Mouse (Mus musculus): Measurements from ENCODE around the gene Zbtb16. TPM values are rescaled to one million over a fixed set of nuclear protein-coding genes. Genes with fewer than 3 reads are reported as not detected.

Zbtb16 gene
- total RNA-seq, 2 experiments from 2014 or later, result 132 to 167 TPM

DNA sequence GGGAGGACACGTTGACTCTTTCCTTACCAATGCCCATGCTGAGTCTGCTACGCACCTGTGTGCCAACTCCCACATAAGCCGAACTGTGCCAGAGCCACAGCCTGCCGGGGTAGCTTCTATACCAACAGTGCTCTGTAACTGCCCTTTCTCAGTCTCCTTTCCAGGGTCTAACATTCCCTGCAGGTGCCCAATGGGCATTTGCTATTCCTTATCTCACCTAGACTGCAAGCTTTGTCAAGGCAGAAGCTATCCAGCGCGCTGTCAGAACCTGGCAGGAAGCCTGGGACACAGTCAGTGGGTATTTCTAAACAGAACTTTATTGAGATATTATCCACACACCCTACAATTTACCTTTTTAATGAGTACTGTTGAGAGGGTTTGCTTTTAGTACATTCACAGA lies 82.1 kb downstream of the Zbtb16 start:
- intact Hi-C loops (cut with DNase I), result no loop called here
- DNase-seq (ENCODE audit: low spot score), result no peak

DNA sequence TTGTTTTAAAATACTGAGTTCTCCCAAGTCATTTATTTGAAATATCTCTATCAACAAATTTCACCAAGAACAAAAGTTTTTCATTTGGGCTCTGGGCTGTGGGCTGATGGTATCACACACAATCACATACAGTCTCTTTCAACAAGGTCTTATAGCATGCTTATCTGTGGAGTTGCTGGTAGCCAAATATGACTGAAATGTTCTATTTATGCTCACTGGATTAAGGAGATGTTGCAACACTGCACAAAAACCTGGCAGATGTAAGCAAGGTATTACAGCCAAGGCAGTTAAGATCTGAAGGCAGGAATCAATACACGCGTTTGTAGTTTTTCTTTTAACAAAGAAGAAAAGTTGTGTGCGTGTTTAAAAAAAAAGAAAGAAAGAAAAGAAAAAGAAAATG lies 84.1 kb downstream of the Zbtb16 start:
- DNase-seq (ENCODE audit: low spot score), result no peak
- intact Hi-C loops (cut with DNase I), result no loop called here

DNA sequence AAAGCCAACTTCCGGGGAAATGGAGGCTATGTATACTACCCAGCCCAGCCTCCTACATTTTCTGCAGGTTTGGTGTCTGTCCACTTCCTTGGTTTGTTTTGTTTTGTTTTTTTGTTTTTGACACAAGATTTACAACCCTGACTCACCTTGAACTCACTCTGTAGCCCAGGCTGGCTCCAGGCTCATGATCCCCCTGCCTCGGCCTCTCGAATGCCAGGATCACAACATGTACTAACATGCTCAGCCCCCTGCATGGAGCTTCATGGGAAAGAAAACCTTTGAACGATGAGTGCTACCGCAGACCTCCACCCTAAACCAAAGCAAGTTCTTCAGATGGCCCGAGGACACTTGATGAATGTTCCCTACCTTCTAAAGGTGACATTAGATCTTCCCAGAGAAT lies 86.4 kb downstream of the Zbtb16 start:
- intact Hi-C loops (cut with DNase I), result no loop called here

DNA sequence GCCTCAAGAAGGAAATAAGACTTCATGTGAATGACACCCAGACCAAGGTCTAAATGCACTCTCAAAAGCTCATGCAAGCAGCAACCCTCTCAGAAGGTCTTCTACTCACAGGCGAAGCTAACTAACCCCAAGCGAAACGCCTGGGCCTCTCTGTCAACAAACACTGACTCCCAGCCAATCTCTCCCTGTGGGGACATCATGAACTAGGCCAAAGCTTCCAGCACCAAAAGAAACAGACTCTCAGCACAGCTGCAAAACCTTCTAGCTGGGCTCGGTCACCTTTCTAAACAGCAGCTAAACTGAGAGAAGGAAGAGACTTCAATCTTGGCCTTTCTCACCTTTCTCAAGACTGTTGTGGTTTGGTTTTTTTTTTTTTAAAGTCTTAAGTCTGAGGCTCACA lies 86.9 kb downstream of the Zbtb16 start:
- DNase-seq (ENCODE audit: low spot score), result no peak
- intact Hi-C loops (cut with DNase I), result no loop called here

More for the DNA sequence above, 86.4 kb downstream of the Zbtb16 start:
- no peak for DNase-seq (ENCODE audit: low spot score)

DNA sequence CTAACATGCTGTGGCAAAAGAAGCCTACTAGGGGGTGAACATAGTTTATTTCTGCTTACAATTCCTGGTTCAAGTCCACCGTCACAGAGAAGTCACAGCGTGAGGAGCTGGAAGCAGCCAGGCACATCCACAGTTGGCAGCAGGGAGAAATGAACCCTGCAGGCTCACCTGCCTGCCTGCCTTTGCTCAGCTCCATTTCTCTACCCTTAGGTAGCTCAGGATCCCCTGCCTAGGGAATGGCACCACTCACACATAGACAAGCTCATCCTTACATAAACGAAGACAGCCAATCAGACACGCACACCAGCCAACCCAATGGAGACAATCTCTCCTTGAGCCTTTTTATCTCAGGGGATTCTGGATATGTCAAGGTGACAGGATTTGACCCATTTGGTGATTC lies 87.3 kb downstream of the Zbtb16 start:
- intact Hi-C loops (cut with DNase I), result no loop called here
- DNase-seq (ENCODE audit: low spot score), result no peak

DNA sequence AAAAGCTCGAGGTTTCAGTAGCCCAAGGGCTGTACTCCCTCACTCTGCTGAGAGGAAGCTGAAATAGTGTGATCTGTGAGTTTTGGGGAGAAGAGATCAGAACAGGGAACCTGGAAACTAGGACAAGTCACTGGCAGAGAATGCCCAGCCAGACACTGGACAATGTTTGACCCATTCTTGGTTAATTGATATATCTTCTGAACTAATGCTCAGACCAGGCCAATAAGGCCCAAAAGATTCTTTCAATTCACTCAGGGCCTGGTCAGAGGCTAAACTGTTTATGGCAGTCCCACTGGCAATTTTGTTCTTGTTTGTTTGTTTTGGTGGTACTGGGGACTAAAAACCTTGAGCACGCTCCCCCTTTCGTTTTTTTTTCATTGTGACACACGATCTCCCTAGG lies 87.8 kb downstream of the Zbtb16 start:
- intact Hi-C loops (cut with DNase I), result no loop called here
- DNase-seq (ENCODE audit: low spot score), result no peak

DNA sequence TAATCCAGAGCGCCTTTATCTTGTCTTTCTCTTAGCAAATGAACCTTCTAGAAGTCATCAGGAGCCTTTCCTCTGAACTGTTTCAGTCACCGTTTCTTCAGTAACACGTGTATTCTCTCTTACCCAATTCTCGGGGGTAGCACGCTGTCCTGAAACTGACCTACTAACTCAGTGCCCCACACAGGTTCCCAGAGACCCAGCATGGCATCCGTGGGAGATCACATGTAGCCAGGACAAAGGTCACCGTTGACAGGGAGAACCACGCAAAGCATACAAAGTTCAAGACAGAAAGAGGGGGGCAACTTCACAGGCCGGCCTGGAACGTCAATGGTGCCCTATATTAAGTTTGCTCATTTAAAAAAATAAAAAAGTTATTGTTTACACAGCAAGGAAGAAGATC lies 89.5 kb downstream of the Zbtb16 start:
- intact Hi-C loops (cut with DNase I), result no loop called here
- no peak for DNase-seq (ENCODE audit: low spot score)

DNA sequence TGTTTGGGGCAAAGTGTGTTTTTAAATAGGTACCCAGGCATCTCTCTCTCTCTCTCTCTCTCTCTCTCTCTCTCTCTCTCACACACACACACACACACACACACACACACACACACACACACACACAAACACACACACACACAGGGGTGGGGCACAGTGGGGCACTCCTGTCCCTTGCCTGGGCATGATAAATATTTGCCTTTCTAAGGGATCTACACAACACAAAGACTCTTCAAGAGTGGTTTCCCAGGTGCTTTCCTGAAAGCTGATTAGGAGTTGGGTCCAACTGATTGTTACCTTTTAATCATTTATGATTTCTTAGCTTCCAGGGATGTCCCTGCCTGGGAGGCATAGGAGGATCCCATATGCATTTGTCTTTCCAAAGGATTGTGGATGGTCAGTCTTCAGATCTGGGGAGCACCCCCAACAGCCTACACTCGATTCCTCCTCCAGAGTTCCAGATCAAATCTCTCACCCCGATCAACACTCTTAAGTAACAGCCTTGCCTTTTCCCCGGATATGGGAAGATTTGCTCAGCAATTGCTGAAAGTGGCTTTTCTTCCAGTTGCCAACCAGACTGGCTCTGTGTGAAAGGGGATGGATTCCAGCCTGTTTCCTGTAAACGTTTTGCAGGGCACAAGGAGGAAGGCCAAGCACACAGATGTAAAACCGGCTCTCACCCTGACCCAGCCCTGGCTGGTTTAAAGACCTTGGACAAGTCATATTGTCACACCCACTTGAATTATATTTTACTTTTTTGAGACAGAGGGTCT lies 90.5 kb downstream of the Zbtb16 start:
- intact Hi-C loops (cut with DNase I), result no loop called here
- no peak for DNase-seq (ENCODE audit: low spot score)

DNA sequence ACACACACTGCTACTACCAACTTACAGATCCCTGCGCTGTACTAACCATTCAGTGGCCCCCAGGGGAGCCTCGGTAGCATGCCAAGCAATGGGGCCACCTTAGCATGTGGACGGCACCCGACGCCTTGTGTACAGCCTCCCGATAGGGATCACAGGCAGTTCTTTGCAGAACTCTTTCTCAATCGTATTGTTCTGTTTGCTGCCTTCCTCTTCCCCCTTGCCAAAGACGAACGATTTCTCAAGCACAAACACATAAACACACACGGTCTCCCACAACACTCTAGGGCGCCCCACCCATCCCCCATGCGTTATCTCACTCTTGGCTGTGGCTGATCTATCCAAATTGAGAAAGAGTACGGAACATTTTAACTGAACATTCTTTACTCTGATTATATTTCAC lies 91.1 kb downstream of the Zbtb16 start:
- intact Hi-C loops (cut with DNase I), result no loop called here
- DNase-seq (ENCODE audit: low spot score), result peak; percentile 86

DNA sequence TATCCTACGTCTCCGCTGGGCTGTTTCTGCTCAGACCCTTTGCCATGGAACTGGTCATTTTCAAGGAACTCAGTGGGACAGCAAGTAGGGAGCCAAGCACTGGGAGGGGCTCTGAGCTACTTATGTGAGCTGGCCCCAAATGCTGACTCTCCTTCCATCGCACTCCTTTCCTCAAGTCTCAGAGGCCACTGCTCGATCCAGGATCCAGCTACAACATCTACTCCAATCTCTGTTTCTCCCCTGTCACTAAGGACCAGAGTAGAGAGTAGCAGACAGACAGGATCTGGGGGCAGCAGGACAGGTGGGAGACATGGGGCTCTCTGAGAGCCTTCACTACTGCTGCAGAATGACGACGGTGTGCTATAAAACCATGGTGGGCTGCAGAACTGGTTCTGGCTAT lies 91.6 kb downstream of the Zbtb16 start:
- intact Hi-C loops (cut with DNase I), result no loop called here
- no peak for DNase-seq (ENCODE audit: low spot score)

DNA sequence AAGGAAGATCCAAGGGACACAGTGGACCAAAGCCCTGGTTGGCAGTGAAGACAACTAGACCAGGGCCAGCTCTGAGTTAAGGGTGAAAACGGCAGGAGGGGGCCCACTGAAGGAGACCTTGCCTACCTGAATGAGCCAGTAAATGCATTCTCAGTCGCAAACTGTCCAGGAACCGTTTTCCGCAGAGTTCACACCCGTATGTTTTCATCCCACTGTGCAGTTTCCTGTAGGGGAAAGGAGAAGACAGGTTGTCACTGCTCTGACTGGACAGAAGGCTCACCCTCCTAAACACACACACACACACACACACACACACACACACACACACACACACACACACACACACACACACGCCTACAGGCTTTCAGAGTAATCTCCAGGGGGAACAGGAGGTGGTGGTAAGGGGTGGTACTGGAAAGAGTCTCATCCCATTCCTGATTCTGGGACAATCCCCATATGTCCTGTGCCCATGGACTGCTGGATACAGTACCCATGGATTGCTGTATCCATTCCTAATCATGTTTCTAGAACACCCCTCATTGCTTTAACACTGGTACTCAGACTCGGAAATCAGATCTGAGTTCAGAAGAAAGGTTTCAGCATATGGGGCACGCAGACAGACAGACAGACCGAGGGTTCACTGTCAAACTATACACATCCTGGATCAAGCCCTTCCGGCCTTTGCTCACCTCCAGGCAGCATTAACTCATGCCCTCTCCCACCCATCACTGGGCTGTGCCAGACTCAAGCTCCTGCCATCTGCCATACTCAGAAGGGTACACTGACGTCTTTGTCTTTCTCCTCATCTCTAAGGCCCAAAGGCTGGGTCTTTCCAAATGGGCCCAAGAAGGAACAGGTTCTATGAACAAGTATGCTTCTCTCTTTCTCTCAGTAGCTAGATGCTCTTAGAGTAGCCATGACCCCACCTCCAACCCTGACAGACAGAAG lies 92.4 kb downstream of the Zbtb16 start:
- intact Hi-C loops (cut with DNase I), result no loop called here
- DNase-seq (ENCODE audit: low spot score), result no peak

DNA sequence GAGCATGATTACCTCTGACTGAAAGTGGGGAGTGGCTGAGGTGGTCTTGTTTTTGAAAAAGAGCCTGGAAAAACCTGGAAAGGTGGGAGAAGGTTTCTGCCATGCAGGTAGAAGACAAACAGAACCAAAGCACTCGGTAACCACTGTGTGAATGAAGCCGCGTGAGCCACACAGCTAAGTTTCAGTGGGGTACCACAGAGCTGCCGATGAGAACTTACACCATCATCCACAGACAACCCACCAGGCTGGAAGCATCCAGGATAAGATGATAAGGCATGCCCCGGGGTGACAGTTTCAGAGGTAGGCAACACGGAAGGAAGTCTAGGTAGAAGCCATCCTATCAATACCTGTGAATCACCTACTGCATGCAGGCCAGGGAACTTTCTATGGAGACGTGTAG lies 93.9 kb downstream of the Zbtb16 start:
- intact Hi-C loops (cut with DNase I), result no loop called here

DNA sequence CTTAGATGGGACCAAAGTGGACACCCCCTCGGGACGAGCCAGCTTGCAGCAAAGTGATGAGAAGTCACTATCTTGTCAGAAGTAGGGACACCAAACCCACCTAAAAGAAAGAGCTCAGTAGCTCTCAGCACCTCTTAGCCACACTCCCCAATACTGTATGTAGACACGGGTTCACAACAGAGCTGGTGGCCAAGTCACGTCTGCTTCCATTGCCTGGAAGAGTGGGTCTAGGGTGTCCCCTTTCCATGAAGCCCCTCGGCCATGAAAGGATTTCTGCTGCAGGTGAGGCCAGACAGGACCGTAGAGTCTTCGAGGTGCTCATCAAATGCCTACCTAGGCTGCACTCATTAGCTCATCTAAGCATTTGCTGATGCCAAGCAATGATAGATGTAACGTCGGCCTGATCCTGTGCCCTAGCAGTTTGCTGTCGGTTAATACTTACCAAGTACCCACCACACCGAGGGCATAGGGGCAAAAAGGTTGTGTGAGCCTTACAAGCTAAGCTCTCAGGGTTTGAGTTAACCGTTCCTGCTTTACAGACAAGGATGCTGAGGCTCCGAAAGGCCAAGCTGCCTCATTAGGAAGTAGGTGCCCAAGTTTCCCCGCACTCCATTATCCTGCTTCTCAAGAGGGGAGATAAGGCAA lies 94.5 kb downstream of the Zbtb16 start:
- intact Hi-C loops (cut with DNase I), result no loop called here
- no peak for DNase-seq (ENCODE audit: low spot score)

More for the DNA sequence above, 93.9 kb downstream of the Zbtb16 start:
- DNase-seq (ENCODE audit: low spot score), result no peak

DNA sequence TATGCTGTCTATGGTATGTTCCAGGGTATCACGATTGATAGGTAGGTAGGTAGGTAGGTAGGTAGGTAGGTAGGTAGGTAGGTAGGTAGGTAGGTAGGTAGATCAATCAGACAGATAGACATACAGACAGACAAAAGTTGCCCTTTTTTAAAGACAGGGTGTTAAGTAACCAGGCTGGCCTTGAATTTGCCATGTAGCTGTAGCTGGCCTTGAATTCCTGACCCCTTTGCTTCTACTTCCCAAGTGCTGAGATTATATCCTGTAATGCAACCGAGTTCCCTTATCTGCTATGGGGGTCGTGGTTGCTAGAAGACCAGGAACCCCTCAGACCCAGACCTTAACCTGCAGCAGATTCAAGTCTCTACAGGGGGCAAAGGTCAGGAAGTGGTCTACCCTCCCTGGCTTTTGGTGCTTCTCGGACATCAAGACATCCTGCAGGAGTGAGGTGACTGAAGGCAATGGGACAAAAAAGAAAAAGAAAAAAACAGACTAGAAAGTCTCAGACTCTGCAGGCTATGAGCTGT lies 95.2 kb downstream of the Zbtb16 start:
- intact Hi-C loops (cut with DNase I), result loop anchor here (1.0 kb wide), 2 partner anchors 93 to 96 kb away; partner anchors contain the start of gene Zbtb16
- DNase-seq (ENCODE audit: low spot score), result no peak

DNA sequence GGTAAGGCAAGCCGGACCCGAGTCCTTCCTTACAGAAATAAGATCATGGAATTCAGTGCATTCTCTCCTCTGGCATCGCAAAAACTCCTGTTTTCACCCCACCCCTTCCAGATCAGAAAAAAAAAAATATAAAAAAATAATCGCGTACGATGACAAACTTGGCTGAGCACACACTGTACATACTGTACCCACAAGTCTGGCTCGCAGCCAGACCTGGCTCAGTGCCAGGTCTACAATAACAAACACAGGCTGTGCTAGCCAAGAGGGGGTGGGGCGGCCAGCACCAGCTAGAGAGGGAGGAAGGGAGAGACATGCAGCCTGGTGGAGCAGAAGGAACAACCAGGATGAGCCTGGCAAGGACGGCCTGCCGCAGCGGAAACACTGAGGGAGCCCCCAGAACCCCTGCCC lies 95.9 kb downstream of the Zbtb16 start:
- DNase-seq (ENCODE audit: low spot score), result peak; percentile 97
- intact Hi-C loops (cut with DNase I), result loop anchor here (1.0 kb wide), 2 partner anchors 93 to 96 kb away; partner anchors contain the start of gene Zbtb16

DNA sequence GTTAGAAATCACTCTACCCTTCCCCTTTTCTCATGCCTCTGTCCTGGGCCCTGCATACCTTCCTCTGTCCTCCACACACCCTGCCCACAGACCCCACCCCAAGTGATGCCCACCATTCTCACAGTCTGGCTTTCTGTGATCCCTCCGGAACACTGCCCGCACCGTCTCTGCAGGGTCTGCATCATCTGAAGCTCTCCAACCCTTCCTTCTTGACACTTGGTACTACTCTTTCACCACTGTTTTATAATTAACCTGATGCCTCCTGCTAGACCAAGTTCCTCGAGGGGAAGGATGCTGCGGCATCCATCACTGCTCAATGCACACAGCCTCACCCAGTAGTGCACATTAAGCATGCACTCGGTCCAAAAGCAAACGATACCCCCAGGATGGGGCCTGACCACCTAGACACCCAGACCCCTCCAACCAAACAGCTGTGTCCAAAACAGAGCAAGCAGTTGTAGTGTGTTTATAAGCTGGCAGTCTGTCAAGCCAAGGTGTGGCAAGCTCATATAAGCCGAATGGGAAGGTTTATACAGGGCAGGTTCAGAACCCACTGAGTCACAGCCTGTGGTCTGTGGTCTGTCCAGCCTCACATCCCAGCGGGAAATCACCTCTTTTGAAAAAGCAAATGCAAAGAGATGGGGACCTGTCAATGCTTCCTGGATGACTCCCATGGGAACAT lies 97.1 kb downstream of the Zbtb16 start:
- intact Hi-C loops (cut with DNase I), result no loop called here
- DNase-seq (ENCODE audit: low spot score), result no peak

DNA sequence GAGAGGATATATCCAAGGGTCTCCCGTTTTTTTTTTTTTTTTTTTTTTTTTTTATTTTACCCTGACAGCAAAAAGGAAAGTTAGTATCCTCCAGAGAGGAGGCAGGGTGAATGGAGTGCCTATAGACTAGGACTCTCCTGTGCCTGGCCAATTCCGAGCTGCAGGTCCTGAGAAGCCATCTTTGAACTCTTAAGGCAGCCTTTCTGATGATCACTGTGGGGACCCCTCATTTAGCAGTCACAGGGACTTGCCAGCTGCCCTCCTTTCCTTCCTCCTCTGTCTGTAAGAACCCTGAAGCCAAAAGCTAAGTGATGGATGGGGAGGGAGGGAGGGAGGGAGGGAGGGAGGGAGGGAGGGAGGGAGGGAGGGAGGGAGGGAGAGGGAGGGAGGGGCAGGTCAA lies 98.1 kb downstream of the Zbtb16 start:
- DNase-seq (ENCODE audit: low spot score), result no peak
- intact Hi-C loops (cut with DNase I), result loop anchor here (1.0 to 2.0 kb wide), 3 partner anchors 15 to 49 kb away; no protein-coding TSS in a partner anchor

DNA sequence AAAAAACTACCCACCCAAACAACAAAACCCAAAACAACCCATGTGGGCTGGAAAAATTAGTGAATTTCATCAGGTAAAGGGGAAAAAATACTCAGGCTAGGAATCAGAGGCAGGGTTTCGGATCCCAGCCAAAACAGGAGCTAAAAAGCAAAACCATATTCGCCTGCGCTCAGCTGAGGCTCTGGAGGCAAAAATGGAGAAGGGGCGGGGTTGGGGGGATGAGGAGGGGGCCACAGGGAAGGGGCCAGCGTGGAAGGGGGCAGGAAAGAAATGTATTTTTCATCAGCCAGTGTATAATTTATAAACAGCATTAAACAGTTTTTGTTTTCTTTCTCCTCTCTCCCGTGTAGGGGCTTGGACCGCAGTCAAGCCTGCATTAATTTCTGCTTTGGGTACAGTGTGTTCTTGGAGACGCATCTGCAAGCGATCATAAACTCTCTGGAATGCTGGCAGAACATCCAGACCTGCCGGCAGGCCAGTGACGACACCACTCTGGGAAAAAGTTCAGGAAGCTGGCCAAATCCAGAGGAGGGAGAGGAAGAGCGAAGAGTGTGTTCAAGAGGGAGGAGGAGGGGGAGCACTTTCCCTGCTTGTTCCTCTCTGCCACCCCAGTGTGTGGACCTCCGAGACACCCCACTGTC lies 98.7 kb downstream of the Zbtb16 start:
- intact Hi-C loops (cut with DNase I), result loop anchor here (1.0 to 2.0 kb wide), 3 partner anchors 14 to 49 kb away; no protein-coding TSS in a partner anchor
- DNase-seq (ENCODE audit: low spot score), result peak; percentile 97
